Mouse (Mus musculus) layer of hippocampus, postnatal 25 days (tissue): ENCODE measurements at regions not wholly inside any gene's neighbourhood (a gene's known extent, or its start where the extent isn't known, plus 50 kb on each side); places are given as distances from the start of the nearest gene placed in this dataset.
"Not testable (repeated sequence)": the region's sequence is repeated elsewhere in the genome, so short reads cannot be mapped to it uniquely, and the experiment has no call there.

Experiments used
- DNase-seq, 2 experiments: peaks; one replicate each; pipeline ENCODE4 v3.0.0; 2022; ENCODE audit warnings: mixed read lengths in 2 of 2, low spot score in 1 of 2; ENCODE audit errors: extremely low spot score in 1 of 2

GRCm38 (mm10) chr10:6590211-6590610 is 168.1 kb upstream of the Oprm1 start:
- no peak for DNase-seq

- no peak for DNase-seq
Observed at GRCm38 (mm10) chr10:6597256-6597655, 161.1 kb upstream of the Oprm1 start.

- not testable (repeated sequence) for DNase-seq
Observed at GRCm38 (mm10) chr10:6598586-6598985, 159.7 kb upstream of the Oprm1 start.

GRCm38 (mm10) chr10:6647576-6647975 is 110.7 kb upstream of the Oprm1 start:
- no peak for DNase-seq

GRCm38 (mm10) chr10:6685308-6686080 is 72.8 kb upstream of the Oprm1 start:
- peak; percentile 10 to 12 for DNase-seq

- DNase-seq: no peak
Observed at GRCm38 (mm10) chr10:6686081-6686474, 72.2 kb upstream of the Oprm1 start.
